Mouse (Mus musculus) kidney, postnatal 0 days (tissue): ENCODE data around the gene Slc16a6. TPM values are rescaled to one million over a fixed set of nuclear protein-coding genes. Genes with fewer than 3 reads are reported as not detected.

Experiments
- ATAC-seq: fragments of 200-750 bp; cut with Nextera tagmentation; replicated peaks from 2 replicates; pipeline ENCODE4 v1.8.0; 2017; ENCODE audit warnings: low read depth, moderate number of reproducible peaks, moderate TSS enrichment, moderate library complexity; ENCODE audit not compliant: low FRiP score
- DNase-seq: peaks from one replicate; pipeline ENCODE4 v3.0.0-alpha.2; 2016; ENCODE audit warnings: low spot score
- H3K27ac ChIP-seq: fragments of 300-500 bp; sonication (generic); 2 replicates; pipeline ENCODE4 v1.5.1; 2014; ENCODE audit warnings: mild to moderate bottlenecking
- H3K27me3 ChIP-seq: fragments of 300-500 bp; sonication (generic); 2 replicates; pipeline ENCODE4 v1.6.1; 2014; ENCODE audit warnings: low read length, mixed read lengths; ENCODE audit not compliant: insufficient read depth
- H3K36me3 ChIP-seq: fragments of 300-500 bp; sonication (generic); 2 replicates; pipeline ENCODE4 v1.6.1; 2014; ENCODE audit warnings: low read length, mixed read lengths; ENCODE audit not compliant: insufficient read depth
- H3K4me1 ChIP-seq: fragments of 300-500 bp; sonication (generic); replicated peaks from 2 replicates; pipeline ENCODE4 v1.6.1; 2014; ENCODE audit warnings: antibody characterized with exemption, low read length, mixed read lengths; ENCODE audit not compliant: insufficient read depth
- H3K4me2 ChIP-seq: fragments of 300-500 bp; sonication (generic); 2 replicates; pipeline ENCODE4 v1.6.1; 2014; ENCODE audit warnings: mild to moderate bottlenecking, low read length, moderate library complexity, mixed read lengths
- H3K4me3 ChIP-seq: fragments of 300-500 bp; sonication (generic); replicated peaks from 2 replicates; pipeline ENCODE4 v1.5.1; 2014; ENCODE audit warnings: low read depth, low read length
- H3K9ac ChIP-seq: fragments of 300-500 bp; sonication (generic); 2 replicates; pipeline ENCODE4 v1.6.1; 2014; ENCODE audit warnings: low read depth, low read length
- H3K9me3 ChIP-seq: fragments of 300-500 bp; sonication (generic); replicated peaks from 2 replicates; pipeline ENCODE4 v1.6.1; 2016; ENCODE audit warnings: low read length, inconsistent platforms, mixed read lengths
- CTCF ChIP-seq: IDR thresholded peaks from 2 replicates; pipeline ENCODE4 v1.5.1; 2016; ENCODE audit warnings: antibody characterized with exemption, low read depth, mild to moderate bottlenecking, moderate library complexity
- WGBS: fragments of 180-500 bp; shearing (Covaris S2); extraction: QIAGEN DNeasy Blood & Tissue Kit; methylation state at CpG from one replicate; pipeline ENCODE4 v1.1.7; 2014; 5-methylcytosine and 5-hydroxymethylcytosine counted together
- polyA plus RNA-seq: library from polyadenylated mRNA; unstranded; fragments of >200 nt; fragmentation: Nextera tagmentation; extraction: Ambion mirVana; gene quantifications from 2 replicates; pipeline ENCODE4 v1.2.1, GENCODE M21; 2015

The Slc16a6 gene
- polyA plus RNA-seq, 1 experiment from 2014 or later: 5.3 TPM

DNA sequence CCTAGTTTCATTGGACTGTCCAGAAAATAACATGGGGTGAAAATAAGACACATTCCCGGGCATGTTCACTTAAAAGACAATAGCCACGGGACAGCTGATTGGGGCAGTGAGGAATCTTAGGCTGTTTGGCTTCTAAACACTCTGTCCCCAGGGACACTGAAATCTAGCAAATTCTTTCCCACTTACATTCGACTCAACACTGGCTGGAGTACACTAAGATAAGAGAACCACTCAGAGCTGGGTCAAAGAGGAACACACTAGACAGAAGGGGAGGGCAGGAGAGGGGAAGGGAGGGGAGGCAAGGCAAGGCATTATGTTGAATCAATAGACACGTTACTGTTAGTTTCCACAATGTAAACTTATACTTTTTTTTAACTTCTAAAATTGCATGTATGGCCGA is 12.8 kb downstream of the Slc16a6 start:
- 66% methylated on average over 5 of the region's 5 CpGs for WGBS
- DNase-seq (peak; percentile 40), ATAC-seq (no peak)
- Histone ChIP-seq H3K27me3 (no peaks in the 10 kb centered on the region), H3K36me3 (no peaks in the 10 kb centered on the region), H3K9me3 (no peaks in the 10 kb centered on the region), H3K4me3 (no peak overlapping the region), H3K4me1 (no peaks in the 10 kb centered on the region), H3K9ac (no peak overlapping the region), H3K27ac (no peak overlapping the region), H3K4me2 (no peak overlapping the region)
- no peak for TF ChIP-seq CTCF

DNA sequence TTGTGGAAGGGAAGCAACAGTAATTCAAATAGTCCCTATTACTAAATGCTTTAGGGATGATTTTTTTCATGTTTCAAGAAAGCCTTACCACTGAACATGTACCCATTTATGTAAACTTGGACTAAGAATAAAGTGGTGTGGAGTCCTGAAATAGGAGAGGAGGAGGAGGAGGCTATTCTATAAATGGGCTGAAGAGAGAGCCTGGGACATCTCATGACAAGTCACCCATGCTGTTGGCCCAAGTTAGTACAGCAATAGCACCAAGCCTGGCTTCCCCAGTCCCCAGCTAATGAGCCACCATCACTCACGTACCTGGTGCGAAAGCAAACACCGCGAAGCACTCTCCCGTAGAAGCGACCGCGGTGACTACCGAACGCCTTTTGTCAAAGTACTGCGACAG is 15.2 kb downstream of the Slc16a6 start:
- Histone ChIP-seq H3K4me1 (no peaks in the 10 kb centered on the region), H3K9ac (no peak overlapping the region), H3K4me3 (no peak overlapping the region), H3K9me3 (no peaks in the 10 kb centered on the region), H3K27ac (no peak overlapping the region), H3K4me2 (no peak overlapping the region), H3K27me3 (no peaks in the 10 kb centered on the region), H3K36me3 (no peaks in the 10 kb centered on the region)
- WGBS: 87% methylated on average over 11 of the region's 11 CpGs
- DNase-seq: no peak
- ATAC-seq: no peak
- no peak for TF ChIP-seq CTCF

DNA sequence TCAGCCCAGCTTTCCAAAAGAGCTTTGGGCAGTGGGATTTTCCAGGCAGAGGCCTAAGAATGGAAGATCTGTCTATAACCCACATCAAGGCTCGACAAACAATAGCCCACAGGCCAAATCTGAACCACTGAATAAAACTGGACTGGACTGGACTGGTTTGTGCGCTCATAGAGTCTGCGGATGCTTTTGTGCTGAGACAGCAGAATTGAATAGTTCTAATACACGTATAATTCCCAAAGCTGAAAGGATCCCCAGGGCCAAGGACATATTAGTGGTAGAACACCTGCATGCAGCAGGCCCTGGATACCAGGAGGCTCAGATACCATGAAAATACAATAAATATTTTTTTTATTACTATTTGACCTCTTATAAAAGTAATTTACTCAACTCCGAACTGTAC is 17.1 kb downstream of the Slc16a6 start:
- Histone ChIP-seq H3K9me3 (no peaks in the 10 kb centered on the region), H3K27me3 (no peaks in the 10 kb centered on the region), H3K27ac (no peak overlapping the region), H3K36me3 (no peaks in the 10 kb centered on the region), H3K9ac (no peak overlapping the region), H3K4me1 (no peaks in the 10 kb centered on the region), H3K4me3 (no peak overlapping the region), H3K4me2 (no peak overlapping the region)
- TF ChIP-seq CTCF: no peak
- DNase-seq (no peak), ATAC-seq (no peak)
- WGBS: 80% methylated on average over 5 of the region's 5 CpGs

DNA sequence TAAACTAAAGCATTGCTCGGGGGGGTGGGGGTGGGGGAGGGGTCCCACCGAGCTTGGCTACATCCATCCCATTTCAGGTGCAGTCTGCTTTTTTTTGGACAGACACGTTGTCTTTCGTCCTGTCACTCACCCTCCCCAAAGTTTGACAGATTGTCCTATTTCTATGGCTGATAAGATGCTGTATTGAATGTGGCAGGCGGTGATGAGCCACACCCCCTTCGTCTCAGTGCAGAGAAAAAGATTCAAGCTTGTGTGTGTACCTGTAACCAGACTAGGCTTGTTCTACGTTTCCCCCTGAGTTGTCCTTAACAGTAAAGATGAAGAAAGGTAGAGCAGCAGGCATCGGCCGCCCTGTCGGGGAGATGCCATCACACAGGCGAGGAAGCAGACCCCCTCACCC is 22.2 kb downstream of the Slc16a6 start:
- H3K9me3 ChIP-seq: no peaks in the 10 kb centered on the region
- no peak overlapping the region for H3K4me3 ChIP-seq
- H3K27ac ChIP-seq: no peak overlapping the region
- no peak for TF ChIP-seq CTCF
- ATAC-seq: no peak
- H3K4me1 ChIP-seq: no peaks in the 10 kb centered on the region
- H3K4me2 ChIP-seq: no peak overlapping the region
- no peak for DNase-seq
- no peaks in the 10 kb centered on the region for H3K36me3 ChIP-seq
- H3K9ac ChIP-seq: no peak overlapping the region
- WGBS: 88% methylated on average over 11 of the region's 11 CpGs
- no peaks in the 10 kb centered on the region for H3K27me3 ChIP-seq

DNA sequence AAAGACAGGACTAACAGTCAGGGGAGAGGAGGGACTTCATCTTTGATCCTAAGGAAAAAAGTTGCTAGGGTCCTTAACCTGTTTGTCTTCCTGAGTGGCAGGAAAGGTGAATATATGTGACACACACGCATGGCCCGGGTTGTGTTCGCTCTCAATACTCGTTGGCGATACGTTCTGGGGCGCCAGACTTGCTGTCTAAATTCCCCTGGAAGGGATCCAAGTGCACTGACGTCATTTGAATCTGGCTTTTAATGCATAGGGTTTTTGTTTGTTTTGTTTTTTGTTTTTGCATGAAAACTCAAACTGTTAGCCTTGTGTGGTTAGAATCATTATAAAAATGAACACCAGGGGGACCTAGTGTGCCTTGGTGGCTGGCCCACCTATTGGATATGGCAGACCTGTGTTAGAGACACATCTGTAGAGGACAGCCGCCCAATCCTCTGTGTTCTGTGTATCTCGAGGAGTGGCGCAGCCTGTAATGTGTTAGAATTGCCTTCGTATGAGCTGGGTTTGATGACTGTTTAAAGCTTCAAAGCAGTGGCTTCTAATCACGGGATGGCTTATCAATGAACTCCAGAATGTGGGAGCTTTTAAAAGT is 27.9 kb downstream of the Slc16a6 start:
- no peak overlapping the region for H3K4me3 ChIP-seq
- no peaks in the 10 kb centered on the region for H3K9me3 ChIP-seq
- DNase-seq: peak; percentile 76
- H3K9ac ChIP-seq: no peak overlapping the region
- H3K4me1 ChIP-seq: no peaks in the 10 kb centered on the region
- 46% methylated on average over 13 of the region's 13 CpGs for WGBS
- ATAC-seq: no peak
- no peak overlapping the region for H3K4me2 ChIP-seq
- H3K27me3 ChIP-seq: no peaks in the 10 kb centered on the region
- H3K36me3 ChIP-seq: no peaks in the 10 kb centered on the region
- H3K27ac ChIP-seq: no peak overlapping the region
- peak; percentile 85 for TF ChIP-seq CTCF

DNA sequence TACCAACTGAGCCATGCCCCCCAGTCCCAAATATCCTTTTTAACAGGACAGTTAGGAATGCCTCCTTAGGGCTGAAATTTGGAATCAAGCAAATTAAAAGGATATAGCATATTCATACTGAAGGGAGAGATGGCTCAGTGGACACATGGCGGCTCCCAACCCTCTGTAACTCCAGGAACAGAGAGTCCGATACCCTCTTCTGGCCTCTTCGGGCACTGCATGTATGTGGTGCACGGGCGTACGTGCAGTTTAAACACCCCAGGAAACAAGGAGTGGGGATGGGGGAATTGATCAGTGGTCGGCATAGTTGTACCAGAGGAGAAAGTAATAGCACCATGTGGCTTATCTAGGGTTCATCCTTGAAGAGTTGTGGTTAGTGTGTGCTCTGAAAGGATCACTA is 28.8 kb downstream of the Slc16a6 start:
- H3K9me3 ChIP-seq: no peaks in the 10 kb centered on the region
- TF ChIP-seq CTCF: peak; percentile 61
- 64% methylated on average over 7 of the region's 7 CpGs for WGBS
- no peak overlapping the region for H3K4me2 ChIP-seq
- no peaks in the 10 kb centered on the region for H3K36me3 ChIP-seq
- 0 out of 2 replicates have a peak, but pooled peaks cover 3% of the 10 kb centered on the region for H3K4me1 ChIP-seq
- H3K4me3 ChIP-seq: no peak overlapping the region
- H3K9ac ChIP-seq: no peak overlapping the region
- H3K27ac ChIP-seq: no peak overlapping the region
- H3K27me3 ChIP-seq: no peaks in the 10 kb centered on the region
- no peak for DNase-seq
- no peak for ATAC-seq
